Mouse (Mus musculus): ENCODE measurements around the gene Srcin1.

The Srcin1 gene

DNA sequence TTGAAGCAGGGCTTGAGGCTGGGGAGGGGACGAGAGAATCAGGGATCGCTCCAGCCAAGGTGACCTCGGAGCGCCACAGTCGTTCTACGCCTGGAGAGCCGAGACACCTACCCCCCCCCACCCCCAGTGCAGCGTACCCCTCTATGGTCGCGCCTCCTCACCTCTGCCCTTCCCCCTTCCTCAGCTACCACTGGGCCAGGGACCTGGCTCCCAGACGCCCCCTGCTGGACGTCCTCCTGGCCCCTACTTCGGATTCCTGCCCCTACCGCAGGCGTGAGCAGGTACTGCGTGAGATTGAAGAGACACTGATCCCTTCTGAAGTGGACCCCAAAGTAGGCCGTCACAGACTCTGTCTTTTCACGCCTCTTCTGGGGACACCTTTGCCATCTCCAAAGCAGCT is 348 bp downstream of the Srcin1 start:
- DNase-seq, result peak; percentile 84

DNA sequence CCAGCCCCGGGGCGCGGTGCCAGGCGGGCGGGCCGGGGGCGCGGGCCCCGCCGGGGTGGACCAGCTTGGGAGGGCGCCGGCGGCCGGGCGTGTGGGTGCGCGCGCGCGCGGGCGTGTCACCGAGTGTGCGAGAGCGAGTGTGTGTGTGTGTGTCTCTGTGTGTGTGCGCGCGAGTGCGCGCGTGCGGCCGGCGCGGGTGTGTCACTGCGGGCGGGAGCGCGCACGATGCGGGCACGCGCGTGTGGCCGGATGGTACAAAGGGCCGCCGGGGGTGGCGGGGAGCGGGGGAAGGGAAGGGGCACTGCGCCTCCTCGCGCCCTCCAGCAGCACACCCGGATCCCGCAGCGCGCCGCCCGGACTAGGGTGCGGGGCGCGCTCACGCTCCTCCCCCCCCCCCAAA is 911 bp downstream of the Srcin1 start:
- peak; percentile 83 for DNase-seq

DNA sequence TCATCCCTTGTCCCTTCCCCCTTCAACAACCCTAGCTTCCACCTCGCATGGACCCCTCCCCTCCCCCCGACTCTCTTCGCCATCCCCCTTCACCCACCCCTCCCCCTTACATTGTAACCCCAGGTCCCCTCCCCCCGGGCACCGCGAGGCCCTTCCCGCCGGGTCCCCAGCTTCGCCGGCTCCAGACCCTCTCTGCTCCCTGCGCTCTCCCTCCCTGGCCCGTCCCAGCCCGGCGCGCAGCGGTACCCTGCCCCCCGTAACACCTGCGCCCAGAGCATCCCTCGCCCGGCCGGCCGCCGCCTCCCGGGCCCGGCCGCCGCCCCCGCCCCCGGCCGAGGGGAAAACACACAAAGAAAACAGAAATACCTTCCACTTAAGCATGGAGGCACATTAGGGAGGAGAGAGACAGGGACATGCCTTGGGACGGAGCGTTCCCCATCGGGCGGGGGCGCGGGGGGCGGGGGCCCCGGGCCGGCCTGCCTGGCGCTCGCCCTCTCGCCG is 1.4 kb downstream of the Srcin1 start:
- peak; percentile 43 for DNase-seq

DNA sequence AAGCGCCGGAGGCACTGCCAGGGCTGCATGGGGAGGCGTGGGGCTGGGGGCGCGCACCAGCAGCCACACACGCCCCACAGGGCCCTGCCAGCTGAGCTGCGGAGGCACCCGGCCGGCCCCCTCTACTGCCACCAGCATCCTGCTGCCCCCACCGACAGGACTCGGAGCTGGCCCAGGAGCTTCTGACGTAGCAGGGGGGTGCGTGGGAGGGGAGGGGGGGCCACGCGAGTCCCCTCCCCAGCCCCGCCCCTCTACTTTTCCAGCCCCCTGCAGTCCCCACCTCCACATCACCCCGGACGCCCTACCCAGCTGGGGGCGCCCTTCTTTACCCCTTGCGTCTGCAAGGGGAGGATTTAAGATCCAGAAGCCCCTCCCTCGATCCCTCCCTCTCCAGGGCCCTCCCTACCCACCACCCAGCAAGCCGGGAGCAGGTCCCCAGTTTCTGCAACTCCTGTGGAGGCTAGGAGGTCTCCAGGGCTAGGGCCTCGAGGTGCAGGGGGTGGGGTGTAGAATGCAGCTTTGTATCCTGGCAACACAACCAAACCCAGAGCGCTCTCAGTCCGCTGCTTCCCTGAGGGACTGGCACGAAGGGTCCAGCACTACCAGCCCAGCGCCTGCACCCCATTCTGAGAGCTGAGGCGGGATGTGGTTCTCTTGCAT is 2.0 kb downstream of the Srcin1 start:
- DNase-seq, result peak; percentile 89

DNA sequence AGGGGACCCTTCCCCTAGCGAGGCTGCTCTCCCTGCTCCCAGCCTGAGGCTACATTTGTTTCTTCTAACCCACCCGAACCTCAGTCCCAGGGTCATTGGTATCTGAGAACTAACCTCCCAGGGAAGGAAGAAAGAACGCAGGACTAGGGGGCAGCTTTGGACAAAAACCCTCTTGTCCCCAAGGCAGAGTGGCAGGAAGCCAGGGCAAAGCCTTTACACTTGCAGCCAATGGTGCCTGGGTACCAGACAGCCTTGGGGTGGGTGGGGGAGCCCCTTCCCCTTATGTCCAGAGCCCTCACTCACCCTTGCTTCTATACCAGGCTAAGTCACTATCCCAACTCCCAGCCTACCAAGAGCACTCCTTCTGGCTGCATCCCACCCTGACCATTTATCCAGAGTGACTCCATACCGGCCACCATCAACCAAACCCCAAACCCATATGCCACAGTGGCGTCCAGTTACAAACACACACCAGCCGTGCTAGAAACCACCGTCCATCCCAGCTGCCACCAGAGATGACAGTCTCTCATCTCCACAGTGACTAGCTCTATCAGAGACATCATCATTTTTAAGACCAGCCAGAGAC is 3.0 kb downstream of the Srcin1 start:
- DNase-seq, result peak; percentile 44

DNA sequence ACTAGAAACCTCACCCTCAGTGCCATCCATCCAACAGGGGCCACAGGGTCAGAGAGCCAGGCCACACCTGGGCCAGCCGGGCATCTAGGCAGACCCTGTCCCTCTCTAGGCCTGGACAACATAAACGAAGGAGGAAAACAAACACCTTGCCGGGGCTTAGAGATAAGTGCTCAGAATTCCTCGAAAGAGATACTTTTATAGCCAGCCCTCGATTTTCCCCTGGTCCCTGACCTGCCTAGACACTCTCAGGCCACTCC is 4.0 kb downstream of the Srcin1 start:
- no peak for DNase-seq

DNA sequence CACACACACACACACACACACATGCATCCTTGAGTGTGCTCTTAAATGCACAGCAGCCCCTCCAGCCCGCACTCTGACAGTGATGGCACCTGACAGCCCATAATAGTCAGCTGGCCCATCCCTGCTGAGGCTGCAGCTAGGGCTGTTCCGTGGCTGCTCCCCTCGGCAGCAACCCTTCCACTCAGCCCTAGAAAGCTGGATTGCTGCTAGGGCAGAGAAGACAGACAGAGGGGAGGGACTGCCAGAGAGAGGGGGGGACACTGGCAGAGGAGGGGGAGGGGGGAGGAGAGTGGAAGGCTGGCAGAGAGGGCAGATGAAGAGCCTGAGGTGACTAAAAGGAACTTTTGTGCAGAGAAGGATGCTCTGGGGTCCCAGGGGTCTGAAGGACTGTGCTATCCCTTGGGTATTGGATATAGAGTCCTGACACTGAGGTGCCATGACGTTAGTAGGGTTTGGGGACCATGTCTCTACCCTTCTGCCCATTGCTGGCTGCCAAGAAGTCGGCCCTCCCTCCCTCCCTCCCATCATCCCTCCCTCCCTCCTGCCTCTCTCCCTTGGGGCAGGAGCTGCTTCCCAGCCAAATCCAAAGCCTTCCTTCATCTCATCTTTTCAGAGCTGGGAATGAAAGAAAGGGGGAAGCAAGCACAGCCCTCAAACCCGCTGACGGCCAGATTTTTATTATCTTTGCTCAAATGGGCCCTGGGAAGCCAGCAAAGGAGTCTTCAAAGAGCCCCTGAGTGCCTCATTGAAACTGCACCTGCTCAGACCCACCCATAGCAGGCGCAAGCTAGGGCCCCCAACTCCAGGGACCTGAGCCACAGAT is 4.5 kb downstream of the Srcin1 start:
- no peak for DNase-seq

DNA sequence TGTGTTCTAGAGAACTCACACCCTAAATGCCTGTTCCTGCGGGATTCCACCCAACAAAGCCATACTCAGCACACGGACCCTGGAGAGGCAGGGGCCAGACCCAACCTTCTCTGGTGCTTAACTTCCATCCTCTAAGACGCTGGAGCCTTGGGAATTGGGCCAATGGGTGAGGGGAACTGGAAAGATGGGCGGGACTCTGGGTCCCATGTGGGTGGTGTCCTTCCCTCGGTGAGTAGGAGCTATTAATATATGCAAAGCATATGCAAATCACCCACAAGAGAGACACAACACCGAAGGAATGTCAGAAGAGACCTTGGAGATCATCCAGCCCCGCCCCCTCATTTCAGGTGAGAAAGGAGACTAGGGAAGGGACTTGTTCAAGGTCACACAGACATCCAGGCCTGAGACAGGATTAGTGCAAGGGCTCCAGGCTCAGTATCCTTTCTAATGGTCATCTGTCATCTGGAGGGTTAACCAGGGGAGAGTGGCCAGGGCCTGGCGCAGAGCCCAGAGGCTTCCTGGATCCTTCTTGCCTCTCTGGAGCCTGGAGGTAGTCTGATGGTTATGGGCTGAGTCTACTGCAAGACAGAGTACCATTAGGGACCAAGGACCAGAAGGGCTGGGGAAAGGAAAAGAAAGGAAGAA is 5.4 kb downstream of the Srcin1 start:
- no peak for DNase-seq

DNA sequence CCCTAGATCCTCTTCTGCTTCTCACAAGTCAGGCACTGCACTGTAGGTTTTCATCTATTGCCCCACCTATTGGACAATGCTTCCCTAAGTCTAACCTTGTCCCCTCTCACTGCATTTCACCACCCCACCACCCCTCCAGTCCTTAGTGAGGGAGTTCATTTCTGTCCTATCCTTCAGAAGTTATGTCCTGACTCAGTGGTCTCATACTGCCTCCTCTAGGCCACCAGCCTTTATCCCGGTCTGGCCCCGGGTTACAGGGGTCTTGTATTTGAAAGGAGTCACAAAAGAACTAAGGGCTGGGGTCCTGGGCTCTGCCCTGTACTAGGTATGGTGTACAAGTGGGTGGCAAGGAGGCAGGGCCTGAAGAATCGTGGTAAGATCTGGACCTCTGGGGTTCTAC is 6.2 kb downstream of the Srcin1 start:
- no peak for DNase-seq

DNA sequence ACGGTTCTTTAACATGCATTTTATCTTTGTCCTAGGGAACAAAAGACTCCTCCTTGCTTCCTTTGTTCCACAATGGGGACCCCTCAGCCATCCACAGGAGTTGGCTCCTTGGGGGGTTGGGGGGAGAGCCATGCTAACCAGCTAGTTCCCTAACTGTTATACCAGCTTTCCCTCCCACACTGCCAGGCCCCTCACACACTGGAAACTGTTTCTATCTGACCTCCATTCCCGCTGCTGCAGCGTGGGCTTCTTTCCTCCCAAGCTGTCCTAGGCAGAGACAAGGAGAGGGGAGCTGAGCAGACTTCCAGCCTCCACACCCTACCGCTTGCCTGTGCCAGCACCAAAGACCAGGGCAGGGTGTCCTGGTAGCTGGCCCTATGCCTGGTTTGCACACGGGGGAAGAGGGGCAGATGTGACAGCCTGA is 6.7 kb downstream of the Srcin1 start:
- peak; percentile 71 for DNase-seq

DNA sequence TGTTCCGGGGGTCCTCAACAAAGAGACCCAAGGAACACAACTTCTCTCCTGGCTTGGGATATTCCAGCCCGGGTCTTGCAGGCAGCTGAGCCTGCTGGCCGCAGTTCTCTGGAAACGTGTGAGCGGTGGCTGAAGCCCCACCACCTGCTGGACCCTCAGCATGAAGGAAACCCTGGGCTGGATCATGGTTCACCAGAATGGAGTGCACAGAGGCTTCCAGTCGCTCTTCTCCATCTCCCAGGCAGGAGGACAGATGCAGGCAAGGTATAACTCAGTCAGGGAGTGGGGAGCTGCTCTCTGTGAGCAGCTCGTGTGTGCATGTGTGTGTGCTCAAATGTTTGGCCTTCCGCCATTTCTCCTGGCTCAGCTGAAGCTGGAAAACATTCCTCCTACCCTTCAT is 7.3 kb downstream of the Srcin1 start:
- DNase-seq, result peak; percentile 84

DNA sequence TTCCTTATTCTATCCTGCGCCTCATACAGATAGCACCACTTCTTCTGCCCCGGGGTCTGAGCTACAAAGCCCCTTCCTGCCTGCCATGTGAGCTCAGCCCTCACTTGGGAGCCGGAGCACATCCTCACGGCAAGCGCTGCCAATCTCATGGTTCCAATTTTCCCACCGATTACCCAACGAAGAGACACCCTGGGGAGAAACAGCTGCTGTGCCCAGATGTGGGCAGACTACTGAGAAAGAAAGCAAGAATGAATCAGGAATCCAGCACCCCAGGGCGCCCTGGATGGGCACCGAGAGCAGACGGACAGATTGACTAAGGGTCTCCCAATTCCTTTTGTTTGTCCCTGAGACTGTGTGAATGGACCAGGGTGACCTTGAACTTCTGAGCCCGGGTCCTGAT is 8.5 kb downstream of the Srcin1 start:
- no peak for DNase-seq

DNA sequence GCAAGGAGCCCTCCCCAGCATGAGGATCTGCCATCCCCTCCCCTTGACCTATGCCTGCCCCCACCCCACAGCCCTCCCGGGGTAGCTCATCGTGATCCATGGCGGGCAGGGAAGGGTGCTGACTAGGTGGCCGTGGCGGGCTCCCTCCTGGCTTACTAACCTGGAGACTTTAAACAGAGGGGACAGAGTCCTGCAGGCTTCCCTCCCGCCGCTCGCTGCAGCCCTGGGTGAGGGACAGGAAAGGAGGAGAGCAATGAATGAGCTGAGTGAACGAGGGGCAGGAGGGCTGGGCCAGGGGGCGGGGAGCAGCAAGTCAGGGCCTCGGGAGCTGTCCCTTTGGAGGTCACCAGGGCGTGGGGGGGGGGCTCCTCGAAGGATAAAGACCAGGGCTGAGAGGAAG is 9.4 kb downstream of the Srcin1 start:
- DNase-seq, result no peak

DNA sequence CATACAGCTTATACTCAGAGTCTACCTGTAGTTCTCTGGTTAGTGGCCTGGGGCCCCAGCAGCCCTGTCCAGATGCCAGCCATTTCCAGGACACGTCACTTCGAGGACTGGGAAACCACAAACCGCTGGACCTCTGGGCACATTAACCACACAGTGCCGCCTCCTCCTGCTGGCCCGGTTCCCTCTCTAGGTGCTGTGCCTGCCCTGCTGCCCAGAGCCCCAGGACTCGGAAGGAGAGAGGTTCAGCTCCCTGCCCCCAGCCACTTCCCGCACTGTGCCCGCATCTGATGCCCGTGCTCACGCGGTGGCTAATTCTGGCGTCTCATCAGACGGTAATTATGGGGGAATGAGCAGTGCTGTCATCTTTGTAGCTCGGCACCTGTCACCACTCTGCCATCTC is 12.3 kb downstream of the Srcin1 start:
- DNase-seq, result no peak

DNA sequence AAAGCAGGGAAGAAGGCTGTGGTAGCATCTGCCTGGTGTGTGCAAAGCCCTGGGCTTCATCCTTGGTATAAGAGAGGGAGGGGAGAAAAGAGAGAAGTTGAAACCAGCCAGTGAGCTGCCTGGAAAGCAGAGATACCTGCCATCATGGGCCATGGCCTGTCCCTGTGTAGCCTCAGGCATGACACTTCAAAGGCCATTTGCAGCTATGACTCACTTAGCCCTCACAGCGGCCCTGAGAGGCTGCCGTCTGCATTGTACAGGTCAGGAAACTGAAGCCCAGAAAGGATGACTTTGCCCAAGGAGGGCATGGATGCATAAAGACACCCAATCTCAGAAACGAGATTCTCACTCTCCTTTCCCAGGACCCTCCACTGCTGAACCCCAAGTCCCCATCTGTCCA is 13.4 kb downstream of the Srcin1 start:
- DNase-seq, result no peak

DNA sequence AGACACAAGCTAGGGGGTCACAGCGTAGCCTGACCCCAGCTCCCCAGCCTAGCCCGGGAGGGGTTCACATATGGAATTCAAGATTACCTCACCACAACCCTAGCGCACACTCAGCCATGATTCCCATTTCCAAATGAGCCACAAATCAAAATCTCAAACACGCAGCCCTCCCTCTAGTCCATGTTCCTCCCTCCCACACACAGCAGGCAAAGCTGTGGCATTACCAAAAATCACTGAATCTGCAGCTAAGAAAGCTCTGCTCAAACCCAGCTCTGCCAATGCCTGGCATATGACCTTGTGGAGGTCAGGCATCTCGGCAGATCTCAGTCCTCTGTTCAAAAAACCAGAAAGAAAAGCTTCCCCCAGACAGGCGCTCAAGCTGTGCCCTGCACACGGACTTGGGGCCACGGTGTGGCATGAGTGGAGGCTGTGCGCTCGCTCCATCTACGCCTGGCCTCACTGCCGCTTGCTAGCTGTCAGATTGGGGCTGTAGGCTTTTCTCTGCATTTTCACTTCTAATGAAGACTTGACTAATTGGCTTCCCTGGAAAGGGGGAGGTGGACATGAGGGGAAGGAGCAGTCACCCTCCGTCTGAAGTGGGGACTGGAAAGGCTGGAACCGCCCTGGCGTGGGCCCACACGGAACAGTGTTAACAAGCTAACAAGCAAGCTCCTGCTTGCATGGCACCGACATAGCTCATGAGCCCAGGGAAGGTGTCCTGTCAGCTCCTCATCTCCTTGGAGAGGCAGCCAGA is 15.6 kb downstream of the Srcin1 start:
- peak; percentile 68 for DNase-seq

DNA sequence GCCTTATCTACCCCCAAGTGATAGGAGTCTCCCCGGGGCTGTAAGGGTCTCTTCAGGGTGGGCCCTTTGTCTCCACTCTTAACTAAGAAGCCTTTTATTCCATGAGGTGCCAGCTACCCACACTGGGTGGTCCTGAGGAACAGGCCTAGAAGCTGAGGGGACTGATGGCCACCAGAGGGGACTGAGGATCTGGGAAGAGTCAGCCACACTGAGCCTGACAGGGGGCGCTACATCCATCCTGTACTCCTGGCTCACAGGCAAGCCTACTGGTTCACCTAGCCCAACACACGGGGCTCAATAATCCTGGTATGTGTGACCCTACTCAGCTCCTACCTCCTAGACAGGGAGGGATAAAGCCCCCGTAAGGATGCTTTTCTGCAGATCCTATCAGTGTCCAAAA is 16.4 kb downstream of the Srcin1 start:
- DNase-seq, result no peak

DNA sequence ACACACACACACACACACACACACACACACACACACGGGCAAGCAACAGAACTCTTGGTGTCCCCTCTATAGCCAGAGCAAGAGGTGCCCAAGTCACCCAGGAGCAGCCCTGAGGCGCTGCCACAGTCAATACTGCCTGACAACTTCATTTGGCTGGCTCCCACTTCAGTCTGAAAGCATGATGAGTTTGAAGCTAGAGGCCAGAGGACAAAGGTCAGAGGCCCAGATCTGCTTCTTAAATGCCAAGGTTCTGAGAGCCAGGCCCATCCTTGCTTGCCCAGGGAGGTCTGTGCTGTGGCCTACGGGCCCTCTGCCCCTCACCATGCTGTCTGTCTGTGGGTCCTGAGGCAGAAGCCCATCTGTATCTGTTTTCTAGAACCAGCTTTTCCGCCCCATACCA is 18.1 kb downstream of the Srcin1 start:
- no peak for DNase-seq

DNA sequence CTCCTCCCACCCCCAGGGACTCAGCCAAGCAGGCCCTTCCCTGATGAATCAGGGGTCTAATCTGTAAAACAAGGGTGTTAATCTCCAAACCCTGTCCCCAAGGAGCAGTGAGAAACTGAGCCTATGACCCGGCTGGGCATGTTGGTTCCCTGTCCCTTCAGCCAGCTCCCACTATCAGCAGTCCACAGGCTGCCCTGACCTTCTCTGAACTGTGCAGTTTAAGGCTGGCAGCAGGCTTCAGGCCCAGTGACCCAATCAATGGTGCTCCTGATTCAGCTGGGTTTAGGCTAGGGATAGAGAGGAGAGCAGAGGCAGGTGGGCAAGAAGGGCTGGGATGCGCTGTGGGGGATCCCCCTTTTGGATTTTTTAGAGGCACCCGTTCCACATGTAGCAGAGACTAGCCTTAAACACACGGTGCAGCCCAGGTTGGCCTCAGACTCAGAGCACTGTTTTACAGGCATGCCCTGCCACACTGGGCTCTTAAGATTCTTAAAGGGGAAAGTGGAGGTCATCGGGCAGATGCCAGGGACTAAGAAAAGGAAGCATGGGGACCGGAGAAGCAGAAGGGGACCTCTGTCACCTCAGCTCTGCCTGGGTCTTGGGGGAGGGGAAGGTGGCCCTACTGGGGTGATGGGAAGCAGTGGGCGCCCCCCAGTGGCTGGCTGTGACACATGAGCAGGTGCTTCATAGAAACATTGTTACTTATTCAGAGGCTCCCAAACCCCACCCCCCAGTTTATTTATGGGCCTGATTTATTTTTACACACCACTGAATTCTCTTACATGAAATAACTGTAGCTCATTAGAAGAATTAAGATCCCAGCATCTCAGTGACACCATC is 19.2 kb downstream of the Srcin1 start:
- DNase-seq, result peak; percentile 85

DNA sequence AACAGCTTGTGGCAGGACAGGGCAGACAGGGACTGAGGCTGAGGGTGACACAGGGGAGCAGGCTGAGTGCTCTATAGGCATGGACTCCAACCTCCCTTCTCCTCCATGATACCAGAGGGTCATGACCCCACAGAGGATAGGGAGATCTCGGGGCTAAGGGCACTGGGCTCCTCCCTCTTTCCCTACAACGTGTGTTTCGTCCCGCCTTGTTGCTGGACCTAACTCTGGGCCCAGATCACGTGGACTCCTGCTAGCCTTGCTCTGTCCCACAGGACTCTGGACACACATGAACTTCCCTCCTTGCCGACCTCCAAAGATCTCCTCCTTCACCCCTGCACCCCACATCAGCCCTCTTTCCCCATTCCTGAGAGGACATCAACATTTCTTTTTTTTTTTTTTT is 20.8 kb downstream of the Srcin1 start:
- DNase-seq, result no peak

DNA sequence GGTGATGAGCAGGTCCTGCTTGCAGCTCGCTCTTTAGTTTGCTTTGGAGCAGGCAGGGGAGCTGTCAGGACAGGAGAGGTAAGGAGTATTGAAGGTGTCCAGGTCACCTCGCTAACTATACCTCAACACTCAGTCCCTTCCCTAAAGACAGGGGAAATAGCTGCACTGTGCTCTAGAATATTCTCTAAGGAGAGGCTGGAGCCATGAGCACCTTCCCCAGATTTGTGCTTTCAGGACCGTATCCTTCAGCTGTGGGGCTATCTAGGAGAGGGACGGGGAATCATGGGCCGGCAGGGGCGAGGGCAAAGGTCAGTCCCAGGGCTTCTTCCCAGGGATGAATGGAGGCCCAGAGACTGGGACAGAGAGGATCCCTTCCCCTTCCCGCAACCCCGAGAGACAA is 23.8 kb downstream of the Srcin1 start:
- no peak for DNase-seq

DNA sequence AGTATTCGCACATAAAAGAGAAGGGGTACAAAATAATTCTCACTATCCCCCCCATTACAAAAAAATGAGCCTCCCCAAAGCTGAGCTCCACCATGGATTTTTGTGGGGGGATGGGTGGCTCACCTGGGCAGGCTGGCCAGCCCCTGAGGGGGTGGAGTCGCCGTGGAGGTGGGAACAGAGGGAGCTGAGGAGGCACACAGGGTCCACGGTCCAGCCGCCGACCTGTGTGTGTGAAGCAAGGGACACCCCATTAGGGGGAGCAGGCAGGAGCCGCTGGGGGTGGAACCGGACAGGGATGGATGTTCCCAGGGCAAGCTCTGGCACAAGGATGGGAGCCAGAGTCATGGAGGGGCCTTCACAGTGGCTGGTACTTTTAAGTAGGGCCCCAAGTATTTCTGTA is 27.2 kb downstream of the Srcin1 start:
- DNase-seq, result no peak

Measured in right cerebral cortex, adult 18-20 months (tissue).